In the genomic region with DNA sequence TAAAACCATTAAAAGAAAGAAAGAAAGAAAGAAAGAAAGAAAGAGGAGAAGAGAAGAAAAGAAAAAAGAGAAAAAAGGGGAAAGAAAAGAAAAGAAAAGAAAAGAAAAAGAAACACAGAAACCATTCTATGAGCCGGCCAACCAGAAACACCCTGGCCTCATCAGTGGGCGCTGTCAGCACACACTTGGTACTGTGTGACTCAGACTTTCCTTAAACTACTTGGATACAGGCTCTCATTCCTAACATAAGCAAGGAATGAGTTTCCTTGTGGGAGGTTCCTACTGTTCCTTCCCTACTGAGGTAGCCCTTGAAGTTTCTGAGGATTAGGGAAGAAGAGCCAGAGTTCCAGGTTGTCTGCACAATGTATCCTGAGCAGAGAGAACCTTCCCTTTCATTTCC, we compare ENCODE assay signal across 11 mouse cellular contexts. TPM values are rescaled to one million over a fixed set of nuclear protein-coding genes. Genes with fewer than 3 reads are reported as not detected.
A peak's percentile ranks its signal among the peaks of the same experiment; 100 is the strongest.
DNase-seq lines count a peak whose midpoint lies in the region; ATAC-seq lines count a peak whose summit lies in the region.
"Had no signal": no experiment of that assay in that cellular context is flagged by ENCODE, and none has a peak within 500 bp of the region (broad histone marks: within the 10 kb centered on the region; RNA-seq: fewer than 3 reads in every experiment).

No protein-coding gene starts in this region.

- whole genome bisulfite sequencing in forebrain, embryonic 13.5 days, result 85% methylated on average over 2 of the region's 2 CpGs
- 87% methylated on average over 2 of the region's 2 CpGs for WGBS in forebrain, embryonic 11.5 days
- WGBS in forebrain, embryonic 16.5 days, result 85% methylated on average over 2 of the region's 2 CpGs
- WGBS in midbrain, embryonic 15.5 days, result 83% methylated on average over 2 of the region's 2 CpGs
- 76% methylated on average over 2 of the region's 2 CpGs for WGBS in intestine, embryonic 16.5 days

- 0 out of 2 replicates have a peak overlapping the region, but pooled peaks have one; percentile 17 for H3K27ac ChIP-seq in forebrain, embryonic 13.5 days
- no peak overlapping the region for H3K27ac ChIP-seq in forebrain, embryonic 11.5 days (ENCODE audit: low read depth, low read length)
- H3K27ac ChIP-seq in forebrain, embryonic 16.5 days (ENCODE audit: low read length), result peak overlapping the region; percentile 84
- H3K27ac ChIP-seq in midbrain, embryonic 15.5 days, result peak overlapping the region; percentile 91
- H3K27ac ChIP-seq in intestine, embryonic 16.5 days (ENCODE audit: low read length), result no peak overlapping the region
- H3K27ac ChIP-seq: heart, embryonic 15.5 days; macrophage had no signal

- peaks cover 24% of the 10 kb centered on the region for H3K4me1 ChIP-seq in forebrain, embryonic 13.5 days
- peaks cover 8% of the 10 kb centered on the region; the same call in 1 of the 2 replicates for H3K4me1 ChIP-seq in forebrain, embryonic 11.5 days (replicated peaks; ENCODE audit: control insufficient read depth, insufficient read depth, low read length)
- H3K4me1 ChIP-seq in forebrain, embryonic 16.5 days (replicated peaks; ENCODE audit: control insufficient read depth, insufficient read depth, low read length), result peaks cover 12% of the 10 kb centered on the region
- H3K4me1 ChIP-seq in midbrain, embryonic 15.5 days, result peaks cover 32% of the 10 kb centered on the region
- H3K4me1 ChIP-seq in intestine, embryonic 16.5 days (ENCODE audit: control insufficient read depth, insufficient read depth, low read length), result peaks cover 20% of the 10 kb centered on the region

- no peak for DNase-seq in forebrain, embryonic 11.5 days (ENCODE audit: low spot score)
- peak; percentile 94 for DNase-seq in 3T3-L1 (ENCODE audit: low read depth, low spot score)
- DNase-seq in kidney, adult 8-10 months, result no peak
- DNase-seq in spleen, postnatal 36 days (ENCODE audit: low spot score in 2 of 2), result no peak
- DNase-seq: B cell, adult 2 months had no signal

- no peaks in the 10 kb centered on the region for H3K36me3 ChIP-seq in forebrain, embryonic 13.5 days (ENCODE audit: poor library complexity, severe bottlenecking)
- no peaks in the 10 kb centered on the region for H3K36me3 ChIP-seq in forebrain, embryonic 11.5 days (ENCODE audit: control insufficient read depth, insufficient read depth, low read length)
- no peaks in the 10 kb centered on the region for H3K36me3 ChIP-seq in forebrain, embryonic 16.5 days (ENCODE audit: control insufficient read depth, insufficient read depth)
- no peaks in the 10 kb centered on the region for H3K36me3 ChIP-seq in midbrain, embryonic 15.5 days (replicated peaks)
- no peaks in the 10 kb centered on the region for H3K36me3 ChIP-seq in intestine, embryonic 16.5 days (ENCODE audit: control insufficient read depth, insufficient read depth, low read length)
- H3K36me3 ChIP-seq: heart, embryonic 15.5 days had no signal

- H3K27me3 ChIP-seq in forebrain, embryonic 13.5 days, result no peaks in the 10 kb centered on the region
- no peaks in the 10 kb centered on the region for H3K27me3 ChIP-seq in forebrain, embryonic 11.5 days (ENCODE audit: control insufficient read depth, insufficient read depth, low read length)
- no peaks in the 10 kb centered on the region for H3K27me3 ChIP-seq in forebrain, embryonic 16.5 days (replicated peaks; ENCODE audit: control insufficient read depth, insufficient read depth, low read length)
- no peaks in the 10 kb centered on the region for H3K27me3 ChIP-seq in midbrain, embryonic 15.5 days (replicated peaks)
- H3K27me3 ChIP-seq in intestine, embryonic 16.5 days (replicated peaks; ENCODE audit: control insufficient read depth, insufficient read depth, low read length), result no peaks in the 10 kb centered on the region

- H3K9ac ChIP-seq in forebrain, embryonic 13.5 days, result no peak overlapping the region
- H3K9ac ChIP-seq in forebrain, embryonic 11.5 days (ENCODE audit: low read length), result no peak overlapping the region
- no peak overlapping the region for H3K9ac ChIP-seq in forebrain, embryonic 16.5 days (replicated peaks; ENCODE audit: low read depth, low read length)
- H3K9ac ChIP-seq in midbrain, embryonic 15.5 days, result no peak overlapping the region
- H3K9ac ChIP-seq in intestine, embryonic 16.5 days (ENCODE audit: low read depth, low read length), result no peak overlapping the region
- H3K9ac ChIP-seq: heart, embryonic 15.5 days had no signal

- H3K4me3 ChIP-seq in forebrain, embryonic 13.5 days, result no peak overlapping the region
- no peak overlapping the region for H3K4me3 ChIP-seq in forebrain, embryonic 11.5 days (ENCODE audit: low read depth, low read length)
- H3K4me3 ChIP-seq in forebrain, embryonic 16.5 days (replicated peaks; ENCODE audit: low read length), result no peak overlapping the region; the same call in 1 of the 2 replicates
- peak overlapping the region; percentile 65 for H3K4me3 ChIP-seq in midbrain, embryonic 15.5 days
- no peak overlapping the region for H3K4me3 ChIP-seq in intestine, embryonic 16.5 days (ENCODE audit: low read length)

- H3K4me2 ChIP-seq in forebrain, embryonic 13.5 days, result peak overlapping the region; percentile 85
- H3K4me2 ChIP-seq in forebrain, embryonic 11.5 days (ENCODE audit: low read depth, low read length, severe bottlenecking), result no peak overlapping the region
- peak overlapping the region; percentile 79 for H3K4me2 ChIP-seq in forebrain, embryonic 16.5 days (ENCODE audit: low read length)
- H3K4me2 ChIP-seq in midbrain, embryonic 15.5 days, result peak overlapping the region; percentile 79
- H3K4me2 ChIP-seq in intestine, embryonic 16.5 days (ENCODE audit: low read depth, low read length), result no peak overlapping the region

- H3K9me3 ChIP-seq in forebrain, embryonic 13.5 days (replicated peaks), result no peaks in the 10 kb centered on the region
- no peaks in the 10 kb centered on the region for H3K9me3 ChIP-seq in forebrain, embryonic 11.5 days (ENCODE audit: control insufficient read depth, low read length)
- no peaks in the 10 kb centered on the region for H3K9me3 ChIP-seq in forebrain, embryonic 16.5 days (ENCODE audit: control insufficient read depth, low read length)
- H3K9me3 ChIP-seq in midbrain, embryonic 15.5 days, result no peaks in the 10 kb centered on the region
- no peaks in the 10 kb centered on the region for H3K9me3 ChIP-seq in intestine, embryonic 16.5 days (ENCODE audit: control insufficient read depth, low read length)
- H3K9me3 ChIP-seq: heart, embryonic 15.5 days had no signal

- ATAC-seq in forebrain, embryonic 13.5 days, result no peak
- ATAC-seq in forebrain, embryonic 11.5 days (replicated peaks; ENCODE audit: low FRiP score), result no peak
- no peak for ATAC-seq in forebrain, embryonic 16.5 days
- ATAC-seq in midbrain, embryonic 15.5 days (replicated peaks), result no peak
- ATAC-seq in intestine, embryonic 16.5 days, result no peak

RNA-seq across cellular contexts. Expression of gene Spire2, which starts 1.2 kb away (rescaled TPM):
- polyA plus RNA-seq in forebrain, embryonic 13.5 days (2015; fragmentation: Nextera tagmentation; extraction: Ambion mirVana), result 20.6 and 21.3 TPM in 2 replicates
- 12.4 and 13.4 TPM in 2 replicates for polyA plus RNA-seq in forebrain, embryonic 11.5 days (2014; fragmentation: Nextera tagmentation; extraction: Ambion mirVana)
- 31.8 and 33.4 TPM in 2 replicates for polyA plus RNA-seq in forebrain, embryonic 16.5 days (2015; fragmentation: Nextera tagmentation; extraction: Ambion mirVana)
- polyA plus RNA-seq in midbrain, embryonic 15.5 days (2015; fragmentation: Nextera tagmentation; extraction: Ambion mirVana), result 44.0 and 44.8 TPM in 2 replicates
- polyA plus RNA-seq in intestine, embryonic 16.5 days (2015; fragmentation: Nextera tagmentation; extraction: Ambion mirVana), result 0.89 and 2.0 TPM in 2 replicates
- polyA plus RNA-seq: macrophage had no signal

RNA-seq across cellular contexts. Expression of gene Fanca, which starts 12.9 kb away (rescaled TPM):
- 23.0 and 24.0 TPM in 2 replicates for polyA plus RNA-seq in forebrain, embryonic 13.5 days (2015; fragmentation: Nextera tagmentation; extraction: Ambion mirVana)
- 46.5 and 48.6 TPM in 2 replicates for polyA plus RNA-seq in forebrain, embryonic 11.5 days (2014; fragmentation: Nextera tagmentation; extraction: Ambion mirVana)
- polyA plus RNA-seq in forebrain, embryonic 16.5 days (2015; fragmentation: Nextera tagmentation; extraction: Ambion mirVana), result 12.8 and 14.8 TPM in 2 replicates
- polyA plus RNA-seq in midbrain, embryonic 15.5 days (2015; fragmentation: Nextera tagmentation; extraction: Ambion mirVana), result 6.4 and 9.8 TPM in 2 replicates
- polyA plus RNA-seq in intestine, embryonic 16.5 days (2015; fragmentation: Nextera tagmentation; extraction: Ambion mirVana), result 15.8 and 20.2 TPM in 2 replicates

RNA-seq across cellular contexts. Expression of gene Tcf25, which starts 42.3 kb away (rescaled TPM):
- 190 and 207 TPM in 2 replicates for polyA plus RNA-seq in forebrain, embryonic 13.5 days (2015; fragmentation: Nextera tagmentation; extraction: Ambion mirVana)
- 166 and 186 TPM in 2 replicates for polyA plus RNA-seq in forebrain, embryonic 11.5 days (2014; fragmentation: Nextera tagmentation; extraction: Ambion mirVana)
- 283 and 303 TPM in 2 replicates for polyA plus RNA-seq in forebrain, embryonic 16.5 days (2015; fragmentation: Nextera tagmentation; extraction: Ambion mirVana)
- polyA plus RNA-seq in midbrain, embryonic 15.5 days (2015; fragmentation: Nextera tagmentation; extraction: Ambion mirVana), result 324 and 331 TPM in 2 replicates
- polyA plus RNA-seq in intestine, embryonic 16.5 days (2015; fragmentation: Nextera tagmentation; extraction: Ambion mirVana), result 155 and 161 TPM in 2 replicates

Comparison
In these comparisons a context has a peak if more than half of its experiments do, and no peak if none do; other contexts are left out.
1. H3K27ac ChIP-seq: peak in forebrain, embryonic 13.5 days (single experiment), forebrain, embryonic 16.5 days (single experiment) and midbrain, embryonic 15.5 days (single experiment); none in forebrain, embryonic 11.5 days (single experiment) and intestine, embryonic 16.5 days (single experiment).
2. H3K4me2 ChIP-seq: peak in forebrain, embryonic 13.5 days (single experiment), forebrain, embryonic 16.5 days (single experiment) and midbrain, embryonic 15.5 days (single experiment); none in forebrain, embryonic 11.5 days (single experiment) and intestine, embryonic 16.5 days (single experiment).